Mouse (Mus musculus) hindbrain, embryonic 15.5 days (tissue): ENCODE results near the gene Pdcd5. TPM values are rescaled to one million over a fixed set of nuclear protein-coding genes. Genes with fewer than 3 reads are reported as not detected.

Source experiments
- ATAC-seq: fragments of 200-750 bp; cut with Nextera tagmentation; 2 replicates; pipeline ENCODE4 v1.8.0; 2017; ENCODE audit warnings: low read depth, moderate number of reproducible peaks, moderate TSS enrichment; ENCODE audit not compliant: low FRiP score
- H3K27ac ChIP-seq: fragments of 300-500 bp; sonication (generic); replicated peaks from 2 replicates; pipeline ENCODE4 v1.5.1; 2015; ENCODE audit warnings: mild to moderate bottlenecking, inconsistent platforms
- H3K27me3 ChIP-seq: fragments of 300-500 bp; sonication (generic); 2 replicates; pipeline ENCODE4 v1.6.1; 2015; ENCODE audit warnings: control low read depth, inconsistent platforms
- H3K36me3 ChIP-seq: fragments of 300-500 bp; sonication (generic); 2 replicates; pipeline ENCODE4 v1.6.1; 2015; ENCODE audit warnings: control low read depth, inconsistent platforms
- H3K4me1 ChIP-seq: fragments of 300-500 bp; sonication (generic); replicated peaks from 2 replicates; pipeline ENCODE4 v1.6.1; 2015; ENCODE audit warnings: control low read depth, inconsistent platforms
- H3K4me2 ChIP-seq: fragments of 300-500 bp; sonication (generic); 2 replicates; pipeline ENCODE4 v1.6.1; 2015; ENCODE audit warnings: moderate library complexity, mild to moderate bottlenecking, inconsistent platforms
- H3K4me3 ChIP-seq: fragments of 300-500 bp; sonication (generic); 2 replicates; pipeline ENCODE4 v1.5.1; 2015; ENCODE audit warnings: mild to moderate bottlenecking, inconsistent platforms
- H3K9ac ChIP-seq: fragments of 300-500 bp; sonication (generic); 2 replicates; pipeline ENCODE4 v1.6.1; 2015; ENCODE audit warnings: inconsistent platforms
- H3K9me3 ChIP-seq: fragments of 300-500 bp; sonication (generic); 2 replicates; pipeline ENCODE4 v1.6.1; 2016; ENCODE audit warnings: control low read depth, inconsistent platforms
- WGBS: fragments of 180-500 bp; shearing (Covaris S2); methylation state at CpG from one replicate; pipeline ENCODE4 v1.1.7; 2015; 5-methylcytosine and 5-hydroxymethylcytosine counted together
- polyA plus RNA-seq: library from polyadenylated mRNA; unstranded; fragments of >200 nt; fragmentation: Nextera tagmentation; extraction: Ambion mirVana; gene quantifications from 2 replicates; pipeline ENCODE4 v1.2.1, GENCODE M21; 2015

Gene Pdcd5
- polyA plus RNA-seq, 1 experiment from 2014 or later = 234 TPM

- Histone ChIP-seq H3K27ac (no peak overlapping the region), H3K27me3 (no peaks in the 10 kb centered on the region), H3K9ac (no peak overlapping the region), H3K36me3 (peaks cover 19% of the 10 kb centered on the region), H3K9me3 (no peaks in the 10 kb centered on the region), H3K4me2 (no peak overlapping the region), H3K4me3 (no peak overlapping the region), H3K4me1 (no peaks in the 10 kb centered on the region)
- WGBS = 90% methylated on average over 5 of the region's 5 CpGs
- ATAC-seq = no peak
Observed at GRCm38 (mm10) chr7:35594311-35594710, 53.0 kb downstream of the Pdcd5 start.

Other genes with a start within 250 kb of the Pdcd5 start
- 0.18 TPM in 1 of 2 replicates, not detected in the other for gene Slc7a9, start 198.7 kb downstream of the Pdcd5 start, polyA plus RNA-seq
- 0.73 and 1.1 TPM in 2 replicates for gene Tdrd12, start 109.8 kb downstream of the Pdcd5 start, polyA plus RNA-seq
- 99.8 and 99.9 TPM in 2 replicates for gene Nudt19, start 91.2 kb downstream of the Pdcd5 start, polyA plus RNA-seq
- gene Rgs9bp, start 61.9 kb downstream of the Pdcd5 start, polyA plus RNA-seq = 0.03 and 0.14 TPM in 2 replicates
- gene Ankrd27, start 61.3 kb downstream of the Pdcd5 start, polyA plus RNA-seq = 19.0 and 20.2 TPM in 2 replicates
- gene Dpy19l3, start 106.9 kb upstream of the Pdcd5 start, polyA plus RNA-seq = 39.5 and 43.6 TPM in 2 replicates
- gene Zfp507, start 155.5 kb upstream of the Pdcd5 start, polyA plus RNA-seq = 12.8 and 15.1 TPM in 2 replicates